Mouse (Mus musculus) heart, embryonic 11.5 days (tissue): ENCODE measurements around the gene Csrp2. TPM values are rescaled to one million over a fixed set of nuclear protein-coding genes. Genes with fewer than 3 reads are reported as not detected.

Source experiments
- ATAC-seq: fragments of 200-750 bp; cut with Nextera tagmentation; replicated peaks from 2 replicates; pipeline ENCODE4 v1.8.0; 2017; ENCODE audit warnings: moderate library complexity; ENCODE audit not compliant: insufficient number of reproducible peaks, low FRiP score, low TSS enrichment
- H3K27ac ChIP-seq: fragments of 300-500 bp; sonication (generic); 2 replicates; pipeline ENCODE4 v1.5.1; 2014; ENCODE audit warnings: mild to moderate bottlenecking, low read depth, low read length
- H3K27me3 ChIP-seq: fragments of 300-500 bp; sonication (generic); 2 replicates; pipeline ENCODE4 v1.6.1; 2014; ENCODE audit warnings: mild to moderate bottlenecking, low read length, mixed read lengths; ENCODE audit not compliant: control insufficient read depth, insufficient read depth
- H3K36me3 ChIP-seq: fragments of 300-500 bp; sonication (generic); 2 replicates; pipeline ENCODE4 v1.6.1; 2014; ENCODE audit warnings: mild to moderate bottlenecking, low read length, moderate library complexity, mixed read lengths; ENCODE audit not compliant: control insufficient read depth, insufficient read depth
- H3K4me1 ChIP-seq: fragments of 300-500 bp; sonication (generic); 2 replicates; pipeline ENCODE4 v1.6.1; 2014; ENCODE audit warnings: low read length; ENCODE audit not compliant: control insufficient read depth, insufficient read depth
- H3K4me2 ChIP-seq: fragments of 300-500 bp; sonication (generic); 2 replicates; pipeline ENCODE4 v1.6.1; 2014; ENCODE audit warnings: mild to moderate bottlenecking, moderate library complexity
- H3K4me3 ChIP-seq: fragments of 300-500 bp; sonication (generic); 2 replicates; pipeline ENCODE4 v1.5.1; 2014; ENCODE audit warnings: low read depth, low read length
- H3K9ac ChIP-seq: fragments of 300-500 bp; sonication (generic); 2 replicates; pipeline ENCODE4 v1.6.1; 2014; ENCODE audit warnings: mild to moderate bottlenecking, low read depth, low read length, moderate library complexity
- H3K9me3 ChIP-seq: fragments of 300-500 bp; sonication (generic); replicated peaks from 2 replicates; pipeline ENCODE4 v1.6.1; 2016; ENCODE audit warnings: low read length; ENCODE audit not compliant: control insufficient read depth
- WGBS: fragments of 180-500 bp; shearing (Covaris S2); extraction: QIAGEN DNeasy Blood & Tissue Kit; methylation state at CpG from one replicate; pipeline ENCODE4 v1.1.7; 2014; ENCODE audit not compliant: insufficient replicate concordance; 5-methylcytosine and 5-hydroxymethylcytosine counted together
- polyA plus RNA-seq: library from polyadenylated mRNA; unstranded; fragments of >200 nt; fragmentation: Nextera tagmentation; extraction: Ambion mirVana; gene quantifications from 2 replicates; pipeline ENCODE4 v1.2.1, GENCODE M21; 2014

Csrp2 gene
- polyA plus RNA-seq, 1 experiment from 2014 or later, result 430 TPM

GRCm38 (mm10) chr10:110935669-110936068 lies 16.1 kb downstream of the Csrp2 start:
- Histone ChIP-seq H3K4me3 (no peak overlapping the region), H3K4me1 (peaks cover 7% of the 10 kb centered on the region), H3K9ac (no peak overlapping the region), H3K27ac (no peak overlapping the region), H3K4me2 (no peak overlapping the region), H3K36me3 (peaks cover 17% of the 10 kb centered on the region), H3K27me3 (no peaks in the 10 kb centered on the region), H3K9me3 (no peaks in the 10 kb centered on the region)
- WGBS, result 58% methylated on average over 7 of the region's 7 CpGs
- ATAC-seq, result no peak

GRCm38 (mm10) chr10:110938361-110938760 lies 18.8 kb downstream of the Csrp2 start:
- no peak overlapping the region for H3K9ac ChIP-seq
- H3K27me3 ChIP-seq, result no peaks in the 10 kb centered on the region
- no peaks in the 10 kb centered on the region for H3K9me3 ChIP-seq
- H3K27ac ChIP-seq, result no peak overlapping the region
- WGBS, result 91% methylated on average over 7 of the region's 7 CpGs
- H3K4me3 ChIP-seq, result no peak overlapping the region
- H3K4me2 ChIP-seq, result no peak overlapping the region
- H3K4me1 ChIP-seq, result no peaks in the 10 kb centered on the region
- H3K36me3 ChIP-seq, result peaks cover 20% of the 10 kb centered on the region
- ATAC-seq, result no peak

GRCm38 (mm10) chr10:110938841-110939549 lies 19.4 kb downstream of the Csrp2 start:
- no peak overlapping the region for H3K27ac ChIP-seq
- WGBS, result 87% methylated on average over 19 of the region's 19 CpGs

DNA sequence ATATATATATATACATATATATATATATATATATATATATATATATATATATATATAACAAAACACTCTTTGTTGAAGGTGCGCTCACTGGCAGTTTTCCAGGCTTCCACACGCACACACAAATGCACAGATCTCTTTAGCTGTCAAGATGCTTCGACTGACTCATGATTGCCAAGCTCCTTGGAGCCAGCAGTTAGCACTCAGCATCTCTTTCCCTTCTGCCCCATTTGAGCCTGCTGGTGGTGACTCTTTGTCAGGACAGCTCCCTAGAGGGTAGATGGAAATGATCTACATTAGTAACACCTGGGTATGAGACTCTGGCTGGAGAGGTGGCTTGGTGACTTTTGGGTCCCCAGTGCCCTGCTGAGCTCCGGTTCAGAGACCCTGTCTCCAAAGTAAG lies 20.1 kb downstream of the Csrp2 start:
- H3K36me3 ChIP-seq, result peaks cover 22% of the 10 kb centered on the region

More at GRCm38 (mm10) chr10:110938841-110939549, 19.4 kb downstream of the Csrp2 start:
- Histone ChIP-seq H3K9me3 (no peaks in the 10 kb centered on the region), H3K4me2 (no peak overlapping the region), H3K27me3 (no peaks in the 10 kb centered on the region), H3K4me1 (no peaks in the 10 kb centered on the region), H3K4me3 (no peak overlapping the region), H3K36me3 (peaks cover 20% of the 10 kb centered on the region), H3K9ac (no peak overlapping the region)
- no peak for ATAC-seq

GRCm38 (mm10) chr10:110940740-110941398 lies 21.3 kb downstream of the Csrp2 start:
- H3K27ac ChIP-seq, result no peak overlapping the region
- H3K9me3 ChIP-seq, result no peaks in the 10 kb centered on the region
- no peak overlapping the region for H3K4me3 ChIP-seq
- 77% methylated on average over 13 of the region's 13 CpGs for WGBS
- H3K4me1 ChIP-seq, result 0 out of 2 replicates have a peak, but pooled peaks cover under 1% of the 10 kb centered on the region
- no peak for ATAC-seq
- H3K4me2 ChIP-seq, result no peak overlapping the region
- peaks cover 22% of the 10 kb centered on the region for H3K36me3 ChIP-seq
- no peak overlapping the region for H3K9ac ChIP-seq
- H3K27me3 ChIP-seq, result no peaks in the 10 kb centered on the region

More for the DNA sequence above, 20.1 kb downstream of the Csrp2 start:
- H3K4me3 ChIP-seq, result no peak overlapping the region
- H3K9me3 ChIP-seq, result no peaks in the 10 kb centered on the region
- H3K4me1 ChIP-seq, result no peaks in the 10 kb centered on the region
- 83% methylated on average over 4 of the region's 4 CpGs for WGBS
- no peaks in the 10 kb centered on the region for H3K27me3 ChIP-seq
- H3K9ac ChIP-seq, result no peak overlapping the region
- ATAC-seq, result no peak
- no peak overlapping the region for H3K4me2 ChIP-seq
- H3K27ac ChIP-seq, result no peak overlapping the region

DNA sequence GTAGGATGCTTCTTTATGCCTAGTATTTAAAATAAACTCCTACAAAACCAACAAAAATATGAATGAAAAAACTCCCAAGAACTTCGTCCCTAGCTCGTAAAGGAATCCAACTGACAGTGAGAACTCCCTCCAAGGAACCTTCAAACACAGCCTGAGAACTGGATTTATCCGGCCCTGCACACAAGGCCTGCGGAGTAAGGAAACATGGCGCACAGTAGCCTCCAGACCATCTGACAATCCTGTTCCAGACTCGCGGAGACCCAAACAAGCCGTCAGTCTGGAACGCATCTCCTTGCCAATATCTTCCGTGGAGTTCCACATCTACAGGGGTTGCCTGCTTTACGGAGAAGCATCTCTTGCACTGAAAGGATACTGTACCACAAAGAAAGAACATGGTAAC lies 22.4 kb downstream of the Csrp2 start:
- H3K4me2 ChIP-seq, result no peak overlapping the region
- H3K4me1 ChIP-seq, result 0 out of 2 replicates have a peak, but pooled peaks cover 7% of the 10 kb centered on the region
- no peak for ATAC-seq
- no peak overlapping the region for H3K27ac ChIP-seq
- no peak overlapping the region for H3K9ac ChIP-seq
- H3K27me3 ChIP-seq, result no peaks in the 10 kb centered on the region
- H3K4me3 ChIP-seq, result no peak overlapping the region
- WGBS, result 90% methylated on average over 11 of the region's 11 CpGs
- no peaks in the 10 kb centered on the region for H3K9me3 ChIP-seq
- peaks cover 22% of the 10 kb centered on the region for H3K36me3 ChIP-seq

DNA sequence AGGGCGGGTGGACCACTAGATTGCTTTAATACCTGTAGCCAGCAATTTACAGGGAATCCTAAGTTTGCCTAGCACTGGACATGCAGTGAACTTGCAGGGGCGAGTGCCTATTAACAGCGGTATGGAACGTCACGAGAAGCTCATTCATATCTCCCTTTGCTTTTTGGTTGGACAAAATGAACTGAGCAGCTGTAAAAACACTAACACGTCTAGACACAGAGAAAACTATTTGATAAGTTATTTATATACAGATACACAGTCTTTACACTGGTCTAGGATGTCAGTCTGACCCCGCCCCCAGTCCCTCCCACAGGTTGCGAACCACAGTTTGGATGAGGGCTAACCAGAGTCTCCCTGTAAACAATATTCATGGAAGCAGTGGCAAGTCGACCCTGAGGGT lies 23.2 kb downstream of the Csrp2 start:
- H3K4me2 ChIP-seq, result no peak overlapping the region
- no peaks in the 10 kb centered on the region for H3K9me3 ChIP-seq
- 76% methylated on average over 9 of the region's 9 CpGs for WGBS
- peaks cover 22% of the 10 kb centered on the region for H3K36me3 ChIP-seq
- no peak for ATAC-seq
- H3K4me1 ChIP-seq, result 0 out of 2 replicates have a peak, but pooled peaks cover 7% of the 10 kb centered on the region
- no peak overlapping the region for H3K9ac ChIP-seq
- H3K27ac ChIP-seq, result no peak overlapping the region
- H3K4me3 ChIP-seq, result no peak overlapping the region
- no peaks in the 10 kb centered on the region for H3K27me3 ChIP-seq

GRCm38 (mm10) chr10:110944175-110944574 lies 24.6 kb downstream of the Csrp2 start:
- 87% methylated on average over 11 of the region's 11 CpGs for WGBS
- Histone ChIP-seq H3K4me1 (0 out of 2 replicates have a peak, but pooled peaks cover 7% of the 10 kb centered on the region), H3K27ac (no peak overlapping the region), H3K9ac (no peak overlapping the region), H3K36me3 (peaks cover 12% of the 10 kb centered on the region), H3K4me2 (no peak overlapping the region), H3K27me3 (no peaks in the 10 kb centered on the region), H3K4me3 (no peak overlapping the region), H3K9me3 (no peaks in the 10 kb centered on the region)
- ATAC-seq, result no peak
